Mouse (Mus musculus) limb, embryonic 15.5 days (tissue): ENCODE measurements around the gene Klrc3. TPM values are rescaled to one million over a fixed set of nuclear protein-coding genes. Genes with fewer than 3 reads are reported as not detected.

Experiments used
- microRNA-seq: library from miRNA; unstranded; fragments of <30 nt; microRNA quantifications from one replicate; pipeline ENCODE4, GENCODE M21; 2016
- polyA plus RNA-seq: library from polyadenylated mRNA; unstranded; fragments of >200 nt; fragmentation: Nextera tagmentation; extraction: Ambion mirVana; gene quantifications from 2 replicates; pipeline ENCODE4 v1.2.1, GENCODE M21; 2015

Gene Klrc3
- polyA plus RNA-seq, 1 experiment from 2014 or later = not detected

Small RNA genes within 50 kb of the gene (microRNA-seq; reads per million reads assigned to microRNA genes)
- not detected for gene Mir680-1

Other genes with a start within 250 kb of the Klrc3 start
- gene Clec1b, start 246.0 kb downstream of the Klrc3 start, polyA plus RNA-seq = 0.38 and 0.83 TPM in 2 replicates
- 0.09 and 0.14 TPM in 2 replicates for gene Clec9a, start 234.5 kb downstream of the Klrc3 start, polyA plus RNA-seq
- 3.2 and 3.8 TPM in 2 replicates for gene Clec1a, start 191.3 kb downstream of the Klrc3 start, polyA plus RNA-seq
- gene Olr1, start 136.2 kb downstream of the Klrc3 start, polyA plus RNA-seq = not detected in 2 replicates
- 0.19 and 0.22 TPM in 2 replicates for gene Tmem52b, start 130.8 kb downstream of the Klrc3 start, polyA plus RNA-seq
- gene Gabarapl1, start 110.2 kb downstream of the Klrc3 start, polyA plus RNA-seq = 47.8 and 48.9 TPM in 2 replicates
- not detected in 2 replicates for gene Klre1, start 65.4 kb downstream of the Klrc3 start, polyA plus RNA-seq
- gene Klrd1, start 51.6 kb downstream of the Klrc3 start, polyA plus RNA-seq = not detected in 2 replicates
- not detected in 2 replicates for gene Klrk1, start 19.5 kb downstream of the Klrc3 start, polyA plus RNA-seq
- gene Klrc2, start 17.4 kb upstream of the Klrc3 start, polyA plus RNA-seq = not detected in 2 replicates
- not detected in 2 replicates for gene Klrc1, start 35.6 kb upstream of the Klrc3 start, polyA plus RNA-seq
- gene Klri1, start 73.8 kb upstream of the Klrc3 start, polyA plus RNA-seq = not detected in 2 replicates
- gene Klri2, start 97.1 kb upstream of the Klrc3 start, polyA plus RNA-seq = not detected in 2 replicates
- not detected in 2 replicates for gene Gm156, start 140.9 kb upstream of the Klrc3 start, polyA plus RNA-seq
- gene Gm17631, start 219.3 kb upstream of the Klrc3 start, polyA plus RNA-seq = not detected in 2 replicates
- gene Klra17, start 233.3 kb upstream of the Klrc3 start, polyA plus RNA-seq = 0.20 TPM in 1 of 2 replicates, not detected in the other